Mouse (Mus musculus) hematopoietic stem cell, adult 5-6 weeks (primary cell): ENCODE results near the gene Rab1a. TPM values are rescaled to one million over a fixed set of nuclear protein-coding genes. Genes with fewer than 3 reads are reported as not detected.

Experiments
- ATAC-seq, 2 experiments: fragments of 125-278 bp in 1 of 2; replicated peaks in 1 of 2; 2 replicates each; pipeline ENCODE4 v1.8.0; 2016 to 2017; ENCODE audit warnings: inconsistent platforms in 2 of 2, mild to moderate bottlenecking in 2 of 2, moderate number of reproducible peaks in 2 of 2, low read depth in 1 of 2, moderate TSS enrichment in 1 of 2; ENCODE audit not compliant: low FRiP score in 2 of 2, poor library complexity in 2 of 2, severe bottlenecking in 2 of 2, insufficient read depth in 1 of 2, low TSS enrichment in 1 of 2
- total RNA-seq: library from RNA; stranded (forward); fragments of 172-1452, 232-1000 nt; gene quantifications from 2 replicates; pipeline ENCODE4 v1.2.3, GENCODE M21; 2017

The Rab1a gene
- total RNA-seq, 1 experiment from 2014 or later, result 111 TPM

DNA sequence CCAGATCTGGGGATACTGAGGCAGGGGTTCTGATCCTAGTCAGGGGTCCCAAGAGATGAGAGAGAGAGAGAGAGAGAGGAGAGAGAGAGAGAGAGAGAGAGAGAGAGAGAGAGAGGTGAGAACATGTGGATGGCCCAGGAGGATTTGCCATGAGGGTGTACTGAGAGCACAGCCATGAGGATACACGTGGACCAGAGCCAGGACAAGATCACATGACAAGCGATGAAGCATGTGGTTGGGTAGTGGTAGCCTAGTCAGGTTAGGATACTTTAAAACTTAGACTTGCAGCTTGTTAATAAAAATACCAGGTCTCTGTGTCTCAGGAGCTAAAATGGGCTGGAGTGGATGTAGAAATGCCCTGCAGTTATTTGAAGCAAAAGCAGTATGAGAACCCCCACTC is 74.7 kb downstream of the Rab1a start:
- no peak for ATAC-seq

Other genes with a start within 250 kb of the Rab1a start
- 208 and 251 TPM in 2 replicates for gene Actr2, start 88.5 kb upstream of the Rab1a start, total RNA-seq
- gene Cep68, start 48.0 kb downstream of the Rab1a start, total RNA-seq, result 58.3 and 65.7 TPM in 2 replicates
- 0.13 and 0.99 TPM in 2 replicates for gene Slc1a4, start 131.3 kb downstream of the Rab1a start, total RNA-seq